Mouse (Mus musculus) ovary, adult 18-20 months (tissue): ENCODE results near the gene Tjp3.

Source experiments
- DNase-seq: peaks from one replicate; pipeline ENCODE4 v3.0.0; 2022; ENCODE audit warnings: low spot score, mixed read lengths

Tjp3 gene

DNA sequence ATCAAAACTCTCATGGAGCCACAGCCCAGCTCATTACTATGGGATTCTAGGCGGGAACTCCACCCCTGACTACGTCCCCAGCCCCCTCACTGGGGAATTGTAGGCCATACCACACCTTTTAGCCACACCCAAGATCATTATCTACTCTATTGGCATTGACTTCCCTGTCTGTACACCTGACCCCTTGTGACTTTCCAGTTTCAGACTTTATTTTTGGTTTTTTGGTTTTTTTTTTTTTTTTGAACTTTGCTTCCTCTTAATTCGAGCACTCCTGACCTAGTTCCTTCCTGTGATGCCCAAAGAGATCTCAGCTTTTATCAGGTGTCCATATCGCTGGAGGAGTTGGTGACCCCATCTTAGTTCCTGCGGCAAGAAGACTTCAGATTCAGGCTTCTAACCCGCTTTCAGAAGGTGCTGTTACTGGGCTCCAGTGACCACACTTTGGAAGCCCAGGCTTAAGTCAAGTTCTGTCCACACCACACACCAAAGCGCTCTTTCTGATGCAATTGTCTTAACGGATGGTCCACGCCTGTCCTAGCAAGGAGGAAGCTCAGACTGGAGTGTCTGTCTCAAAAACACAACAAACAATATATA is at the start of gene Tjp3:
TSS of gene Tjp3 (minus strand) at position 71 of the 594 bp plus-strand sequence.
- DNase-seq = no peak

DNA sequence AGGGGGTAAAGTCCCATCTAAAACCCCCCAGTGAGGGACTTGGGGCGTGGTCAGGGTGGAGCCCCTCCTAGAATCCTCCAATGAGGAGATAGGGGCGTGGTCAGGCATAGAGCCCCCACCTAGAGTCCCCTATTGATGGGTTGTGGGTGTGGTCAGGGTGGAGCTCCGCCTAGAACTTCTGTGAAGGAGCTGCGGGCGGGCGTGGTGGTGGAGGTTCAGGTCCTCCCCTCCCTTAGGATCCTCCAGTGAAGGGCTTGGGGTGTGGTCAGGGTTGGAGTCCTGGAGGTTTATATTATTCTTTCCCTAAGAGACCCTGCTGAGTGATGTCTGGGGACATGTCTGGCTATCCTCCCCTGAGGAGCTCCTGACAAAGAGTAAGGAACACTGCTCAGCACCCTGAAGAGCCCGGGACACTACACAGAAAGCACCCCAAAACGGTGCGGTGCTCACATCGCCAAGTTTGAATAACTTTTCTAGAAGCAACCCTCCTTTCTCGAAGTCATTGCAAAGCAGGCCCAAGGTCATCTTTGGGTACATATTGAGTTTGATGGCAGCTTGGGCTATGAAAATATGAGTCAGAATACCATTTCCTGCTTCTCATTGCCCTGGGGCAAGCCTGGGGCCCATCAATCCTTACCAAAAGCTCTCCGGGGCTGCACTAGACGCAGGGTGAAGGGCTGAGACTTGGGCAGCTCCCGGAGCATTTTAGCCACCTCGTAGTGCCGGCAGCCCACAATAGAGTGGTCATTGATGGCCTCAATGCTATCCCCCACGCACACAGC is 49.4 kb upstream of the Tjp3 start:
- no peak for DNase-seq

DNA sequence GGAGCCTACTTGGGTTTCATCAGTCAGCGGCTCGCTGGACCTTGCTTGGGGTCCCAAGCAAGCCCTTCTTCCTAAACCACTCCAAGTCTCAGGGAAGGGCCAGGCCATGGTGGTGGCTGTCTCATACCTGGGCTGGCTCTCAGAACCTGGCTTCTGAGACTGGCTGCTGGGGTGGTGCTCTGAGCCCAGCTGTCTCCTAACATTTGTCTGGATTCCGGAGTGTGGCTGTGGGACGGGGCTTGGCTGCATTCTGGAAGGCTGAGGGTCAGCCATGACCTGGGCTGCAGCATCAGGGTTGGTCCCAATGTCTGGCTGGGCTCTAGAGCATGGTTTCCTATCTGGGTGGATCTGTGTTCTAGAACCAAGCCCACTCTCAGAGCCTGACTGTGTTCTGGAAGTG is 45.2 kb upstream of the Tjp3 start:
- no peak for DNase-seq

DNA sequence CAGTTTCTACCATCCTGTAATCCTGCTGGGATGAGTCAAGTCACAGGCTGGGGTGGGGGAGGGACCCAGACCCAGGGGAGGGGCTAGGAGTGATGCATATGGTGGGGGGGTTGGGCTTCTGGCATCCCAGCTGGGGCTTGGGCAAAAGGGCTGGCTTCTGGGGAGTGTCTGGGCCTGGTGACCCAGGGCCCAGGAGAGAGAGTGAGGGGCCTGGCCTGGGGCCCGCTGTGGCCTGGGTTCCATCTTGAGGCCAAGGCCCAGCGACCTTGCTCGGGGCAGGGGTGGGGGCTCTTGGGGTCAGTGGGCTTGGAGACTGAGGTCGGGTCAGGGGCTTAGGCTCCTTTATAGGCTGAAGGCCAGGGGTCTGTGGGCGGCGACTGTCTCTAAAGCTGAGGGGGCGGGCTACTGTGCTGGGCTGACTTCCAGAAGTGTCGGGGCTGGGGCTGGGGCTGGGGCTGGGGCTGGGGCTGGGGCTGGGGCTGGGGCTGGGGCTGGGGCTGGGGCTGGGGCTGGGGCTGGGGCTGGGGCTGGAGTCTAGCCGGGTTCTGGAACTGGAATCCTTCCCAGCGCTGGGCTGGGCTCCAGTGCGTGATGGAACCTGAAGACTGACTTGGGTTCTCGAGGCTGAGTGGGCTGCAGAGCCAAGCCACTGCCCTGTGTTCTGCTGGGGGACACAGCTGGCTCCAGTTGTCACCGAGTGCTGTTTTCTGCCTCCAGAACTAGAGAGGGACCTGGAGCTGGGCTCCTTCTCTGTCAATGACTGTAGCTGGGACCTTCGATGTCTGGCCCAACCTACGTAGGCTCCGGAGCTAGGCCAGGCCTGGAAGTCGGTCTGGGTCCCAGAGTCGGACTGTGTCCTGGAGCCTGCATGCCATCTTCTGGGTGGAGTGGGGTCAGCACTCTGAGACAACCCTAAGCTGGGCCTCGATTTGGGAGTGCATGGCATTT is 44.3 kb upstream of the Tjp3 start:
- DNase-seq = no peak

DNA sequence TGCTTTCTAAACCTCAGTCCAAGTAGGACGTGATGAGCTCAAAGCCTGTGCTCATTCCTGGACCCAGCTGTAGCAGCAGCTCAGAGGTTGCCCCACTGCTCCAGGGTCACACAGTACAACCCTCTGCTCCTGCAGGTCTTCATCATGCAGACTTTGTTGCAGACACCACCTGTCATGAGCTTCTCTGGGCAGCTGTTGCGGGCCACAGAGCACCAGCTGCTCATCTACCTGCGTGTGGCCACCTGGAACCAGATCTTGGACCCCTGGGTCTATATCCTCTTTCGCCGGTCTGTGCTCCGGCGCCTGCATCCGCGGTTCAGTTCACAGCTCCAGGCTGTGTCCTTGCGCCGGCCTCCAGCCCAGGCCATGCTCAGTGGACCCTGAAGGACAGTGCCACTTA is 42.9 kb upstream of the Tjp3 start:
- no peak for DNase-seq

DNA sequence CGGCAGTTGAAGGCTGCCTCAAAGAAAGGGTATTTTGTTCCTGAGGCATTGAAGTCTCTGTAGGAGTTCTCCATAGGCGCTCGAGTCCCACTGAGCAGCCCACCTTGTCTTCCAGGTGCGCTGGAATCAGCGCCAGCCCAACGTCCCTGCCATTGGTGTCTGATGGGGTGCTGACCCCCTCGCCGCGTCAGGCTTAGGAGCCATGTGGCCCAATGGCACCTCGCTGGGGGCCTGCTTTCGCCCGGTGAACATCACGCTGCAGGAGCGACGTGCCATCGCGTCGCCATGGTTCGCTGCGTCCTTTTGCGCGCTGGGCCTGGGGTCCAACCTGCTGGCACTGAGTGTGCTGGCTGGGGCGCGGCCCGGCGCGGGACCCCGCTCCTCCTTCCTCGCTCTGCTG is 40.9 kb upstream of the Tjp3 start:
- DNase-seq = no peak

DNA sequence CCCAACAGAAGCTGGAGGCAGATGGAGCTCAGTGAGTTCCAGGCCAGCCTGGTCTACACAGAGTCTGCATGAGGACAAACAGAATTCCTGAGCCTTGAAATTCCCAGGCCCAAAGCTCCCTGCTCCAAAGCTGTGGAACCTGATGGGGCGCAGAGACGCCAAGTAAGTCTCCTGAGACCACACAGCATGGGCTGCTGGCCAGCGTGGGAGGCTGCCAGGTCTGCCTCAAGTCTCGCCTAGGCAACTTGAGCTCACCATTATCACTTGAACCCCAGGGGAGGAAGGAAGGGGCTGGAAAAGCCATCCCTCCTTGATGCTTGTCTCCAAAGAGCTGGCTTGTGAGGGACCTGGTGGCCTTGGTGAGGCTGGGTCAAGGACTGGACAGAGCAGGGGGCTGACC is 38.6 kb upstream of the Tjp3 start:
- DNase-seq = no peak

DNA sequence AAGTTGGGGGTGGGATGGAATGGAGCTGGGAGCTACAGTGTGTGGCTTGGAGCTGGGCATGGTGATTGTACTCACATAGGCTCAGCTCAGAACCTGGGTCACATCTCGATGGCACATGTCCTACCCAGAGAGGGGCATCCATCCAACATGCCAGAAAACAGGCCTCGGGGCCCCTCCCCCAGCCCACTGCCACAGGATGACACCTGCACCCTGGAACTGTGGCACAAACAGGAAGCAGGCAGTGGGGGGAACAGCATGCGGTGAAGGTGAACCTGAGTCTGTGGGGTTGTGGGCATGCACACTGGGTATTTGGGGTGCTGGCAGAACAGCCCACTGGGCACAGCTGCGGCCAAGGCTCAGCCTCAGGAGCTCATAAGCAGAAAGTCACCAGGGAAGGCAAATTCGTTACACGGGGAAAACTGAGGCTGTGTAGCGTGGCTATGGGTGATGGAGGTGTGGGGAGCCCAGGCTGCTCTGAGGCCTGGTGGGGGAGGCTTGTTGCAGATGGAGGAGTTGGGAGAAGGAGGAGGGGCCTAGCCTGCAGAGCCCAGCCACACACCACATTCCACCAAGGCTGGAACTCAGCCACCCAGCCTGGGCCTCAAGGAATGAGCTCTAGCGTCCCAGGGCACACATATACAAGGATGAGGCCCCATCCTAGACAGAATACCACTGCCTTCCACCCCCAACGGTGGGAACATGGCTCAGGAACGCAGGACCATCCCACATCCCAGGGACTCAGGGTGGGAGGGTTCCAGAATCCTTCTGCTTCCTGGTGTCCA is 38.0 kb upstream of the Tjp3 start:
- DNase-seq = no peak

DNA sequence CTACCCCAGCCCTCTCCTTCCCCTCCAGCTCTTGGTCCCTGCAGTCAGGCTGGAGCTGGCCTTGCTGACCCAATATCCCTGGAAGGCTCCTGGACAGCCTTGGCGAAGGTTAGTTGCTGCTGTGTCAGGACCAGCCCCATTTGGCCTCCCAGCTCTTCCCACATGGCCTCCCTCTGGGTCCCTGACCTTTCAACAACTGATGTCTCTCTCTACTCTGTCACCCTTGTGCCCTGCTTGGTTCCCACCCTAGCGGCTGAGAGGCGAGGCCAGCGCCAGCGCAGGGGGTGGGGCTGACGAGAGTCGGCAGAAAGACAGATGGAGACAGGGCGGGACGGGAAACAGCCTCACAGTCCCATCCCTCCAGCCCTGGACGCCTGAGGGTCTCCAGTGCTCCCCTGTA is 37.0 kb upstream of the Tjp3 start, which contains the start of gene Tbxa2r:
TSS of gene Tbxa2r (plus strand) at position 346 of the 400 bp plus-strand sequence.
- no peak for DNase-seq

DNA sequence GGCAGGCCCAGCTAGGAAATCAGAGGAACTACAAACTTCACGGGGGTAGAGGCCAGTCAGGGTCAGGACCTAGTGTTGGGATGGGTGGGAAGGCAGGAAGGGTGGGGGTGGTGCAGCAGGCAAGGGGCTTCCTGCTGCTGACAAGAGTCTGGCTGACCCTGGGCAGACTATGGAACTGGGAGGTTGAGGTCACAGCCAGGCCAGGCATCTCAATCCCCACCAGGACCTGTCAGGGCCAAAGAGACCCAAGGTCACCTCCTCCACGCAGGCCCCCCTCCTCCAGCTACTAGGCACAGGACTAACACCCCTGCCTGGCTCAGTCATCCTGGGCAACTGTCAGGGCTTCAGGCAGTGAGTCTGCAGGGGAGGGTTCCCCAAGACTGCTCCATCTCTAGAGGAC is 36.6 kb upstream of the Tjp3 start:
- no peak for DNase-seq

DNA sequence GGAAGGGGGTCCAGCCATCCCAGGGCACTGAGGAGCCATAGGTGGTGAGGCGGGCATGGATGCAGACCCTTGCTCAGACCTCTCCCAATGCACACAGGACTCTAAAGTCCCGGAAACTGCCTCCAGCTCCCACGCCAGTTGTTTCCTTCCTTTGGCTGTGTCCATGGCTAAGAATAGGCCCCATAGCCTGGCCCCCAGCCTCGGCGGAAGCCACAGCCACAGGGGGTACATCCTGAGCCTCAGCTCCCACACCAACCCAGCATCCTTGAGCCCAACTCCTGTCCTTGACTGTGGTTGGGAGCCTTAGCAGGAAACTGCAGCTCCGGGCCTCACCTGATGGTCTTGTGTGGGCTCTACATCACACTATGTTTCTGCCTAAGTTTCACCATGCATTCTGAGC is 35.5 kb upstream of the Tjp3 start:
- DNase-seq = no peak

DNA sequence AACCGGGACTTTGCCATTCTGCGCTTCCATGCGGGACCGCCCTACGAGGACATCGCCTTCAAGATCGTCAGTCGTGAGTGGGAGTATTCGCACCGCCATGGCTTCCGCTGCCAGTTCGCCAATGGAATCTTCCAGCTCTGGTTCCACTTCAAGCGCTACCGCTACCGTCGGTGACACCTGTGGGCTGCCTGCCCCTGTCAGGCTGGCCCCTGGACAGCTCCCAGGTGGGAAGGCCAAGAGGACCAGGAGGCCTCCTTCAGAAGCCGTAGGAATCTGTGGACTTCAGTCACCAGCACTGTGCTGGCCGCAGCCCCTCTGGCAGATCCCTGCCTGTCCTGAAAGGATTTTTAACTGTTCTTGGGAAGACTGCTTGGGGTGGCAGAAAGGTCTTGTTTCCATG is 34.4 kb upstream of the Tjp3 start:
- DNase-seq = no peak

DNA sequence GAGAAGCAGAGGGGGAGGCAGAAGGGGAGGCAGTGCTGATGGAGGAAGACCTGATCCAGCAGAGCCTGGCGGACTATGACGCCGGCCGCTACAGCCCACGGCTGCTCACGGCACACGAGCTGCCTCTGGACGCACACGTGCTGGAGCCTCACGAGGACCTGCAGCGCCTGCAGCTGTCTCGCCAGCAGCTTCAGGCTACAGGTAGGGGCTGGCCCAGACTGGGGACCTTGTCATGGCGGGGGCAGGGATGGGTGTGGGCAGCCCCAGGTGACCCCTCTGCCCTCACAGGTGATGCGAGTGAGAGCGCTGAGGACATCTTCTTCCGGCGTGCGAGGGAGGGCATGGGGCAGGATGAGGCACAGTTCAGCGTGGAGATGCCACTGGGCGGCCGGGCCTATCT is 33.8 kb upstream of the Tjp3 start:
- no peak for DNase-seq

DNA sequence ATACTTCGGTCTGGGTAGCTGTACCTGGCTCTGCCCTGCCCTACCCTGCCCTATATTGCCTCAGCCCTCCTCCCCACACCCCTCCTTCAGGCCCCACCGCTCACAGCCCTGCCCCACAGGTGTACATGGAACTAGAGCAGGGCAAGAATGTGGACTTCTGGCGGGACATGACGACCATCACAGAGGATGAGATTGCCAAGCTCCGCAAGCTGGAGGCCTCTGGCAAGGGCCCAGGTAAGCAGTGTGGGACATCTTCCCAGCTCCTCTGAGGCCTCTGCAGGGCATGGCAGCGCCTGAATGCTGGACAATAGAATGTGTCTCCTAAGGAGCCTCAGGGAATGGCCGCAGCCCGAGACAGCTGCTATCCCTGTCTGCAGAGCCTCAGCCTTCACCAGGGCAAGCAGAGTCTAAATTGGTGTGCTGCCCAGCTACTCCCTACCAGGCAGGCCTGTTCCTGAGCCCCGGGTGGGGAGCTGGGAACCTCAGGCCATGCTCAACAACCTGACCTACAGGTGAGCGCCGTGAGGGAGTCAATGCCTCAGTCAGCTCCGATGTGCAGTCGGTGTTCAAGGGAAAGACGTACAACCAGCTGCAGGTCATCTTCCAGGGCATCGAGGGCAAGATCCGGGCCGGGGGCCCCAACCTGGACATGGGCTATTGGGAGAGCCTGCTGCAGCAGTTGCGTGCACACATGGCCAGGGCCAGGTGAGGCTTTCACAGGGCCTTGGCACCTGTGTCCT is 32.6 kb upstream of the Tjp3 start:
- no peak for DNase-seq

DNA sequence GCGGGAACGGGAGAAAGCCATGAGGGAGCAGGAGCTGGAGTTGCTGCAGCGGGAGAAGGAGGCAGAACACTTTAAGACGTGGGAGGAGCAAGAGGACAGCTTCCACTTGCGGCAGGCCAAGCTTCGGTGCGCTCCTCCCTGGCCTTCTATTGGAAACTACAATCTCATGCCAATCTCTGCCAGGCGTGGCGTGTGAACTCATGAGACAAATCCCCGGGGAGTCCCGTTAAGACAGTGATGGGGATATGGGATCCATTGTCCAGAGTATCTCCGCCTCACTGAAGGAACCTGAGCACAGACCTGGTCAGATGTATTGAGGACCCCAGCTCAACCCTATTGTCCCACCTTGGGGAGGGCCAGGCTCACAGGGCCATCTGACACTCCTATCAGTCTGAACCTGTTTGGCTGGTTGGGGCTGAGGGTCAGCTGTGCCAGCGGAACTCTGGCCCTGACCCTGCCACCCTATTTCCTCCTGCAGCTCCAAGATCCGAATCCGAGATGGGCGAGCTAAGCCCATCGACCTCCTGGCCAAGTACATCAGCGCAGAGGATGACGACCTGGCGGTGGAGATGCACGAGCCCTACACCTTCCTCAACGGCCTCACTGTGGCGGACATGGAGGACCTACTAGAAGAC is 31.9 kb upstream of the Tjp3 start:
- DNase-seq = no peak

DNA sequence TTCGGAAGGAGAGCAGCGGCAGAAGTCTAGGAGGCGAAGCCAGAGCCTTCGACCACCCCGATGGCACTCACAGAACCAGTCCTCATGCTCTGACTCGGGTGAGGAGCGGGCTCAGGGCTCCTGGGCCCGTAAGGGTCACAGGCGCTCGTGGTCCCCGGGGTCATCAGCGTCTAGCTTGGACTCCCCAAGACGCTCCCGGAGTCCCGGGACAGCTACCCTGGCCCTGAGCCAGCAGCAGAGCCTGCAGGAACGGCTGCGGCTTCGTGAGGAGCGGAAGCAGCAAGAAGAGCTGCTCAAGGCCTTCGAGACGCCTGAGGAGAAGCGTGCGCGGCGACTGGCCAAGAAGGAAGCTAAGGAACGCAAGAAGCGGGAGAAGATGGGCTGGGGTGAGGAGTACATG is 31.1 kb upstream of the Tjp3 start:
- no peak for DNase-seq

DNA sequence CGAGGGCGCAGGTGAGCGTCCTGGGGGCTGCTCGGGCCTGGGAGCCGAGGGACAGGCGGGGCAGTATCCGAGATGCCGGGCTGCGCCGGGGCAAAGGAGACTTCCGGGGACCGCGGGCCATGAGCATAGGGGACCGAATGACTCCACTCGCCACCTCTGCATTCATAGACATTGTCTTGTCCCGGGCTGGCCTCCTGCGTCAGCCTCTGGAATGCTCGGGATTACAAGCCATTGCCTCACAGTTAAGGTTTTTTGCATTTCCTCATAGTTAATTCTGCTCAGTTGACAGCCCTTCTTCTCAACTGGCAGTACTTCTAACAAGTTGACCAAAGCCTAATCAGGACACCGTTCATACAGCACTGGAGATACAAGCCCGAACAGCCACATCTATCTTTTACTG is 30.1 kb upstream of the Tjp3 start:
- DNase-seq = no peak

DNA sequence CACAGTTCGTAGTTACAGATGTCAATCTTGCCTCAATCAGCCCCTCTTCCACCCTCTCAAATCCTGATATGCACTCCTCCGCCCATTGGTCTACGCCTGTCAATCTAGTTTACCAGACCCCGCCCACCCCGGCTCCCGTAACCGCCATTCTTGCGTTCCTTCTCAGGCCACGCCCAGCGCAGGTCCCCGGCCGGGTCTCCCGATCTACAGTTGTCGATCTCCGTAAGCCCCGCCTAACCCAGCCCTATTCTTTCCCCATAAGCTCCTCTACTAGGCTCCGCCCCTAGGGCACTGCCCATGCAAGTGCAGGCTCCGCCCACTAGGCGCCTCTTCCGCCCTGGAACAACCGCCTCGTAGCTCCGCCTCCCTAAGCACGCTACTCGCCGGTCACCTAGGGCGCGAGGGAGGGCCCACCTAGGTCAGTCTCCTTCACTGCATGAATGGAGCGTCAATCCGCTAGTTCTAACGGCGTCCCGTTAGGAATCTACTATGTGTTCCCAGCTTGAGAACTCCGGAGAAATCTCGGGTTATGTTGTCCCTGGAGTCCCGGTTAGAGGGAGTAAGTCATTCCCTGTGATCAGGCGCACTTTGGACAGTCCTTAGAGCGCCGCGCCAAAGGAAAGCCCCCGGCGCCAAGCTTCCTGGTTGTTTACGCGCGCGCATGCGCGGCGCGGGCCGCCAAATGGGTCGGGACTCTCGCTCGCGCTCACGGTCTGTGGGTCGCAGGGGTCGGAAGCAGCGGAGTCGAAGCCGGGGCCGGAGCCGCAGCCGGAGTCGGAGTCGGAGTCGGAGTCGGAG is 29.4 kb upstream of the Tjp3 start, which contains the start of gene Cactin:
TSS of gene Cactin (plus strand) at position 554 of the 798 bp plus-strand sequence.
- DNase-seq = peak; percentile 100

DNA sequence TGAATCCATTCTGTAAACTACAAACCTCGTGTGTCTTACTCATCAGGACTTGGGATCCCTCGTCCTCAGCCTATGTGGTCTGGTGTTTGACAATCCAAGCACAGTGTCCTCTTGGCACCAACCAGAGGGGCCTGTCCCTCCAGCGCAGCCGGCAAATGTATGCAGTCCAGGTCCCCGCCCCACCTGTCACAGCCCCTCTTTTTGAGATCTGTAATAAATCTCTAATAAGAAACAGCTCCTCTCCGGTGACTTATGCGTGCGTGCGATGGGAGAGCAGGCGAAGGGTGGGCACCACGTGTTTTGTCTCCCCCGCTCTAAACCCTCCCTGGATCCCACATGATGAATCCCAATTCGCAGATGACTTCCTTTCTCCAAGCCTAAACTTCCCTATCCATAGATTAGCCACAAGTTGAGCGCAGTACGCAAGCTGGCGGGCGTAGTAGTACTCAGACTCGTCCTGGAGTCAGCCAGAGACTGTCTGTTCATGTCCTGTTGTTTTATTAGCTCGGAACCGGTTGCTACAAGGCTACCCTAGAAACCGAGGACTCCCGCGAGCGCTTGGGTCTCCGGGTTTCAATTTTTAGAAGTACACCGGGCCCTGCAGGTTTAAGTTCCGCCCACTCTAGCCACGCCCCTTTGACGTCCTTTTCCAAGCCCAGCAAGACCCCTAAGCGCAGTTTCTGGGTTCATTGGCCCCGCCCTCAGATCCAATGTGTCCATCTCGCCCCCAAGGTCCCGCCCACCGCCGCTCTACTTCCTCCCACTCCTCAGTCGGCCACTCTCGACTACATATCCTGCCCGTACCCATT is 28.6 kb upstream of the Tjp3 start:
- no peak for DNase-seq
